Mouse (Mus musculus) brain, adult 10 weeks (tissue): ENCODE results near the gene Pdhb. TPM values are rescaled to one million over a fixed set of nuclear protein-coding genes. Genes with fewer than 3 reads are reported as not detected.

ENCODE experiments used
- polyA plus RNA-seq: library from polyadenylated mRNA; stranded (reverse); fragments of 350-450 nt; fragmentation: Illumina TruSeq; extraction: RNeasy Lipid Tissue Mini Kit (QIAGEN cat#74804); gene quantifications from one replicate; pipeline ENCODE4 v1.2.3, GENCODE M21; 2015; ENCODE audit warnings: low read depth, low replicate concordance

The Pdhb gene
- polyA plus RNA-seq: 222 TPM

DNA sequence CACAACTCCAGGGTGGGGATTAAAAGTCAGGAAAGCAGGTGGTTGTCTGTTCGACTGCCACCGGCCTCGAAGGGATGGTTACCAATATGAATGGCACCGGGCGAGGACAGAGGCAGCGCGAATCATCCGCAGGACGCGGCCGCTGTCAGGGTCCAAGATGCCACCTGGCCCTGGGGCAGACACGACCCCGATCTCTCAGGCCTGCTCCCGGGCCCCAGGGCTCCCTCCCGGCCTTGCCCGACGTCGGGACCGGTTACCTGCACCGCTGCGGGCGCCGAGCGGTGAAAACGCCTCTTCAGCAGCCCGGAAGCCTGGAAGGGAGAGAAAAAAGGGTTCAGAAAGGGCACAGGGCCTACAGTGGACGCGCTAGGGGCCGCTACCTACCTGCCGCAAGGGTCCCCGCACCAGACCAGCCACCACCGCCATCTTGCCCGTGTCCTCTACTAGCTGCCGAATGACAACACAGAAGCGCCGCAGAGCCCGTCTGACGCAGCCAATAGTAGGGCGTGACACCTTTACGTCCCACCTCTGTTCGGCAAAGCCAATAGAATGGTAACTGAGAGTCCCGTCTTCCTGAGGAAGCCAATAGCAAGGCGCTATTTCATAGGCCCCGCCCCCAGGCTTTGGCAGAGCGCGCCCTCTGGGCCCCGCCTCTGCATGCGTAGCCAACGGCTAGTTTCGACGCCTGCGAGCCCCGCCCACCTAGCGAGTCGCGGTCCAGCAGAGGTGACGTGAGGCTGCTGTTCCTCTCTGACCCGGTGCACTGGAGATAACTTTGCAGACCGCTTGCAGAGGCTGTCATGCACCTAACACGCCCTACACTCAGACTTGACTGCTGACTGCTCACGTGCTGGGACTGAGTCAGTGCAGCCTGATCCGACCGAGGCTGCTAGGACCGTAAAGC is at the start of gene Pdhb:
Gene Pdhb (minus strand): TSS at position 519 of the 904 bp plus-strand sequence.

DNA sequence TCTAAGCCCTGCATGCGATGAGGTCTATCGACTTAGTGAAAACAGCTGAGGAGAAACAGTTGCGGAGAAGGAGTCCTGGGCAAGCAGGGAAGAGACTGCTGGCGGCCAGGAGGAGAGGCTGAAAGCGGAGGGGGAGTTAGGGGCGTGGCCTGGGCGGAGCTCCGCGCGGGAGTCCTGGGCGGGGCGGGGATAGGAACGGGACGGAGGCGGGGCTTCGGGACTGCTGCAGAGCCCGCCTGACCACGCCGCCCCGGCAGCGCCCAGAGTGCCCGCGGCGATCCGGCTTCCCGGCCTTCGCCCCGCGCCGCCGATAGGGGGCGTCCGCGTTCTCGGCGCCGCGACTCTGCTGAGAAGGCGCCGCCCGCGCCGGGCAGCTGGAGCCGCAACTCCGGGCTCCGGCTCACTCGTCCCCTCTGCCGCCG is 41.0 kb upstream of the Pdhb start, which contains the start of gene Kctd6:
Gene Kctd6 (plus strand): TSS at position 338 of the 422 bp plus-strand sequence.

Other genes starting within 250 kb of the Pdhb start
- gene Gm45521, start 215.7 kb downstream of the Pdhb start, polyA plus RNA-seq: not detected
- gene Dnase1l3, start 178.5 kb downstream of the Pdhb start, polyA plus RNA-seq: not detected
- gene Abhd6, start 170.1 kb downstream of the Pdhb start, polyA plus RNA-seq: 66.1 TPM
- gene Rpp14, start 92.7 kb downstream of the Pdhb start, polyA plus RNA-seq: 46.3 TPM
- 31.4 TPM for gene Pxk, start 74.8 kb downstream of the Pdhb start, polyA plus RNA-seq
- gene Kctd6, start 41.1 kb upstream of the Pdhb start, polyA plus RNA-seq: 41.3 TPM
- 0.15 TPM for gene Acox2, start 86.3 kb upstream of the Pdhb start, polyA plus RNA-seq
- gene Fam107a, start 145.0 kb upstream of the Pdhb start, polyA plus RNA-seq: 410 TPM
- gene Oit1, start 205.7 kb upstream of the Pdhb start, polyA plus RNA-seq: not detected